Mouse (Mus musculus) cerebellum, adult 2 months (tissue): ENCODE data around the gene Cbx7. TPM values are rescaled to one million over a fixed set of nuclear protein-coding genes. Genes with fewer than 3 reads are reported as not detected.

Experiments
- DNase-seq, 2 experiments: peaks; one replicate each; pipeline ENCODE4 v3.0.0; 2021
- H3K27ac ChIP-seq: fragments of 200-500 bp; 2 replicates; pipeline ENCODE4 v1.5.1; 2012; ENCODE audit warnings: low read length, control low read depth, inconsistent platforms; ENCODE audit not compliant: insufficient read depth
- H3K27me3 ChIP-seq: fragments of 200-500 bp; 2 replicates; pipeline ENCODE4 v1.6.1; 2012; ENCODE audit warnings: inconsistent platforms, mild to moderate bottlenecking, low read length, moderate library complexity; ENCODE audit not compliant: control insufficient read depth, insufficient read depth
- H3K4me1 ChIP-seq: fragments of 200-500 bp; 2 replicates; pipeline ENCODE4 v1.6.1; 2011; ENCODE audit warnings: low read length; ENCODE audit not compliant: control insufficient read depth, insufficient read depth
- H3K4me3 ChIP-seq: fragments of 200-500 bp; replicated peaks from 2 replicates; pipeline ENCODE3; 2011; ENCODE audit warnings: mild to moderate bottlenecking, low read depth, low read length, control low read depth; ENCODE audit not compliant: insufficient read depth
- CTCF ChIP-seq: fragments of 200-500 bp; IDR thresholded peaks from 2 replicates; pipeline ENCODE4 v1.5.1; 2011; ENCODE audit warnings: low read depth, mild to moderate bottlenecking, control low read depth, low read length, moderate library complexity, borderline replicate concordance; ENCODE audit not compliant: insufficient read depth
- POLR2A ChIP-seq: fragments of 200-500 bp; IDR thresholded peaks from 2 replicates; pipeline ENCODE4 v1.6.1; 2011; ENCODE audit warnings: low read length, control low read depth, borderline replicate concordance; ENCODE audit not compliant: insufficient read depth
- WGBS: fragments of 180-500 bp; shearing (Covaris S2); methylation state at CpG from one replicate; pipeline ENCODE4 v1.1.7; 2018; 5-methylcytosine and 5-hydroxymethylcytosine counted together
- polyA plus RNA-seq: library from polyadenylated mRNA; depleted of rRNA; stranded (reverse); fragments of >200 nt; gene quantifications from 2 replicates; pipeline ENCODE4 v1.2.3, GENCODE M21; 2012

Cbx7 gene
- polyA plus RNA-seq, 1 experiment: 89.6 TPM

DNA sequence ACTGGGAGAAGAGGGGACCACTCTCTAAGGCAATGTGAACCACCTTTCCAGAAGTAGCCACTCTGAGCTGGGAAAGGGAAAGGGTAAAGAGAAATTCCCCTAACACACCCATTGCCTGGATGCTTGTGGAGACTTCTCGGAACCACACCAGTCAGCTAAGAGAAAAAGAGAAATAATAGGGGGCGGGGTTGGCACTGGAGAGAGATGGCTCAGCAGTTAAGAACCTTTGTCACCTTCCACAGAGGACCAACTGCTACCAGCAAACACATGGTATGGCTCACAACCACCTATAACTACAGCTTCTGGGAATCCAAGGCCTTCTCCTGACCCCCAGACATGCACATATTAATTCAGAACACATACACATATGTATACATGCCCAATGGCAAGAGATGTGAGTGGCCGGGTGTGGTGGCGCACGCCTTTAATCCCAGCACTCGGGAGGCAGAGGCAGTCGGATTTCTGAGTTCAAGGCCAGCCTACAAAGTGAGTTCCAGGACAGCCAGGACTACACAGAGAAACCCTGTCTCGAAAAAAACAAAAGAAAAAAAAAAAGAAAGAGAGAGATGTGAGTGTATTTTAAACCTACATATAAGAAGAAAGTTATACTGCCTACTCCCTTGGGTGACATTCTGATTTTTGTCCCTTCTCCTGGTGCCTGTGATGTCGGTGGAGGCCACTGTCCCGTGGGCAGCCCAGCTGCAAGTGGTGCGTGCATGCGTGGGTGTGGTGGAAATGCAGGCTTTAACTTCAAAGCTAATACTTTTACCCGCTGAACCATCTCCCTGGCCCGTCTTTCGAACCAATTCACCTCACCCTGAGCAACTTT, 77.7 kb downstream of the Cbx7 start:
- Histone ChIP-seq H3K27ac (no peak overlapping the region), H3K27me3 (no peaks in the 10 kb centered on the region), H3K4me3 (no peak overlapping the region), H3K4me1 (0 out of 2 replicates have a peak, but pooled peaks cover 2% of the 10 kb centered on the region)
- no peak for DNase-seq
- TF ChIP-seq CTCF: no peak
- no peak for TF ChIP-seq POLR2A
- 90% methylated on average over 15 of the region's 15 CpGs for WGBS

- peak overlapping the region; percentile 41 for H3K4me3 ChIP-seq
- DNase-seq: no peak
- H3K4me1 ChIP-seq: 0 out of 2 replicates have a peak, but pooled peaks cover 2% of the 10 kb centered on the region
- no peak overlapping the region for H3K27ac ChIP-seq
- 15% methylated on average over 12 of the region's 12 CpGs for WGBS
- H3K27me3 ChIP-seq: no peaks in the 10 kb centered on the region
- TF ChIP-seq CTCF (no peak), POLR2A (no peak)
Measured at GRCm38 (mm10) chr15:79892213-79892541, 78.7 kb downstream of the Cbx7 start.

GRCm38 (mm10) chr15:79891436-79892212, 79.3 kb downstream of the Cbx7 start, which contains the start of gene Apobec3:
Gene Apobec3, plus strand, starts transcription at chr15:79891659.
- WGBS: 3% methylated on average over 20 of the region's 20 CpGs
- DNase-seq: peak; percentile 50 to 51
- no peak within 1 kb of the TSS for H3K27ac ChIP-seq

GRCm38 (mm10) chr15:79884820-79885219, 86.1 kb downstream of the Cbx7 start:
- WGBS: 78% methylated on average over 5 of the region's 5 CpGs

More at GRCm38 (mm10) chr15:79891436-79892212, 79.3 kb downstream of the Cbx7 start, which contains the start of gene Apobec3:
- Histone ChIP-seq H3K4me3 (peak within 1 kb of the TSS; percentile 41), H3K27me3 (no peaks in the 10 kb centered on the region), H3K4me1 (0 out of 2 replicates have a peak, but pooled peaks cover 2% of the 10 kb centered on the region)
- TF ChIP-seq POLR2A: no peak
- peak; percentile 74 for TF ChIP-seq CTCF

DNA sequence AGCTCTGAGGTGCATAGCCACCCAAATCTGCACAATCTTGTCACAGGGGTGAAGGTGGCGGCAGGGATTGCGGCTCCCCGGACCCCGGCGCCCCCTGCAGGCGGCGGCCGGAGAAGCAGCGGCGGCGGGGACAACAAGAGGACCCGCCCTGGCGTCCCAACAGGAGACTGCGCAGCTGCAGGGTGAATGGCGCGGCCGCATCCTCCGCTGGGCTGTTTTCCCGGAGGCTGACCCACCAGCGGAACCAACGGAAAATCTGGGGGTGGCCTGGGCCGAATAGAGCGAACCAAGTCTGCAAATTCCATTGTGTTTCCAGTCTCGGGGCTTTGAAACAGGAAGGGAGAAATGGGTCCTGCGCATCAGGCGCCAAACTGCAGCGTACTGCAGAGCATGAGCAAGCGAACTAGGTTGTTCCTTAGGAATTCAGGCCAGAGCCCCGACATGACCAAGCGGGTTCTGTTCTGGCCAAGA, 87.5 kb downstream of the Cbx7 start:
- under 1% methylated on average over 30 of the region's 30 CpGs for WGBS
- Histone ChIP-seq H3K4me1 (no peaks in the 10 kb centered on the region), H3K27me3 (no peaks in the 10 kb centered on the region), H3K4me3 (peak overlapping the region; percentile 52), H3K27ac (peak overlapping the region; percentile 24)
- peak; percentile 94 to 97 for DNase-seq
- TF ChIP-seq POLR2A (peak; percentile 77), CTCF (peak; percentile 75)

More at GRCm38 (mm10) chr15:79884820-79885219, 86.1 kb downstream of the Cbx7 start:
- Histone ChIP-seq H3K27ac (no peak overlapping the region), H3K4me1 (no peaks in the 10 kb centered on the region), H3K27me3 (no peaks in the 10 kb centered on the region), H3K4me3 (no peak overlapping the region)
- DNase-seq: no peak
- no peak for TF ChIP-seq CTCF
- no peak for TF ChIP-seq POLR2A

GRCm38 (mm10) chr15:79882623-79883267, 88.2 kb downstream of the Cbx7 start:
- Histone ChIP-seq H3K4me1 (no peaks in the 10 kb centered on the region), H3K27me3 (no peaks in the 10 kb centered on the region), H3K27ac (peak overlapping the region; percentile 24), H3K4me3 (peak overlapping the region; percentile 46)
- TF ChIP-seq POLR2A (peak; percentile 44; the same call in 1 of the 2 replicates), CTCF (no peak)
- 18% methylated on average over 19 of the region's 19 CpGs for WGBS
- DNase-seq: peak; percentile 62 to 71

DNA sequence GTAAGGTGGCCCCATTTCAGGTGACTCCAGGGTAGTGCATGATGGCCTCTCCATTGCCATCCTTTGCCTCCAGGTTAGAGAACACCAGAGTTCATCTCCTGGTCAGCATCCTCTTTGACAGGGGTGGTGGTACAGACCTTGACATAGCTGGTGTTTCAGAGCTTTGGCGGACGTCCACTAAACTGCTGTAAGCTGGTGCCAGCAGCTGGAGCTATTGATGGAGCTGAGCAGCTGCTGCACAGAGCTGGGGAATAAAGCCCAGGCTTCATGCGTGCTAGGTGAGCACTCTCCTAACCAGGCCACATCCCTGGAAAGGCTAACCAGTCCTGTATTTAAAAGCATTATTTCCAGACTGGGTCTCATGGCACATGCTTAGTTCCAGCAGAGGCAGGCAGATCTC, 90.4 kb downstream of the Cbx7 start:
- no peak overlapping the region for H3K27ac ChIP-seq
- DNase-seq: no peak
- no peak overlapping the region for H3K4me3 ChIP-seq
- 0 out of 2 replicates have a peak, but pooled peaks cover 1% of the 10 kb centered on the region for H3K4me1 ChIP-seq
- WGBS: 74% methylated on average over 3 of the region's 3 CpGs
- no peak for TF ChIP-seq CTCF
- no peak for TF ChIP-seq POLR2A
- H3K27me3 ChIP-seq: no peaks in the 10 kb centered on the region
